Mouse (Mus musculus): ENCODE measurements around the gene 1700024B05Rik. TPM values are rescaled to one million over a fixed set of nuclear protein-coding genes. Genes with fewer than 3 reads are reported as not detected.
"Not testable (repeated sequence)": the region's sequence is repeated elsewhere in the genome, so short reads cannot be mapped to it uniquely, and the experiment has no call there.

Gene 1700024B05Rik
- polyA plus RNA-seq (2015; fragmentation: Nextera tagmentation; extraction: Ambion mirVana), result not detected in 2 replicates

DNA sequence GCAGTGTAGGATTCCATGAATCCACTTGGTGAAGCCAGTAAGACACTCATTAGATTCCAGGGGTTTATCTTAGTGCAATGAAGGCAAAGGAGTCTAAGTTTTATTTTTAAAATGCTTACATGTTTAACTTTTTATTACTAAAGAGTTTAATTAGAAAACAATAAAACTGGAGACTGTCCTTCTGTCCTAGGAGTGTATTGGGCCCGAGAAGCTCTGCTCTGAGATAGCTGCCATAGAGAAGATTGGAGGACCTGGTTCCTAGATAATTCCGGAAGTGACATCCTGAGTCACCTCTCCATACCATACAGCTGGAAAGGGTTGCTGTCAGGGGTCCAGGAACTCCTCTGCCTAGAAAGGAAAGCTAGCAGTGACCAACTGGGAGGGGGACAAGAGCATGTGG lies at the start of gene 1700024B05Rik:
TSS of gene 1700024B05Rik (plus strand) at position 301 of the 400 bp plus-strand sequence.
- not testable (repeated sequence) for H3K9me3 ChIP-seq (ENCODE audit: low read length); H3K4me3 ChIP-seq (ENCODE audit: low read length); H3K4me1 ChIP-seq (ENCODE audit: insufficient read depth, low read length); H3K4me2 ChIP-seq (replicated peaks; ENCODE audit: low read depth, low read length); H3K36me3 ChIP-seq (ENCODE audit: insufficient read depth, low read length); ATAC-seq (ENCODE audit: low FRiP score, low TSS enrichment); H3K9ac ChIP-seq (replicated peaks; ENCODE audit: low read length); H3K27me3 ChIP-seq (ENCODE audit: insufficient read depth, low read length); H3K27ac ChIP-seq (ENCODE audit: low read length)
- WGBS, result 76% methylated on average over 1 of the region's 2 CpGs

DNA sequence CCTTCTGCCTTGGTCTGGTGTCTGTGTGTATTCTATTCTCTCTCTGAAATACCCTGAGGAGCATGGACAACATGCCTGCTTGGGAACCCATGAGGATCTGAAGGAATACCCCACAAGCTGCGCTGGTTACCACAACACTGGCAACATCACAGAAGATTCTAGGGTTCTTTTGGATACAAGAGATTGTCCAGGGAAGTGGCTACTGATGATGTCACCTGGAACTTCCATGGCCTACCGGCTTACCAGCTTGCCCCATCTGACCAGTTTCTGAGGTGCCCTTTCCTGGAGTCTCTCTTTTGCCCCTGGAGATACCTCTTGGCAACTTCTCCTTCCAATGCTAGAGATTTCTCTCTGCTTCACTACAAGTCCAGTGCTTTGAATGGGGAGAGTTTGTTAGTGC lies 36.6 kb upstream of the 1700024B05Rik start, which contains the start of gene Gm7980:
TSS of gene Gm7980 (minus strand) at position 101 of the 400 bp plus-strand sequence.
- H3K4me3 ChIP-seq (ENCODE audit: low read length); H3K4me1 ChIP-seq (ENCODE audit: insufficient read depth, low read length); H3K27ac ChIP-seq (ENCODE audit: low read length); H3K9me3 ChIP-seq (ENCODE audit: low read length); H3K4me2 ChIP-seq (replicated peaks; ENCODE audit: low read depth, low read length); H3K27me3 ChIP-seq (ENCODE audit: insufficient read depth, low read length); ATAC-seq (ENCODE audit: low FRiP score, low TSS enrichment); H3K36me3 ChIP-seq (ENCODE audit: insufficient read depth, low read length); H3K9ac ChIP-seq (replicated peaks; ENCODE audit: low read length): not testable (repeated sequence)
- WGBS, result no CpG with 5 or more reads among the region's 2 CpGs

DNA sequence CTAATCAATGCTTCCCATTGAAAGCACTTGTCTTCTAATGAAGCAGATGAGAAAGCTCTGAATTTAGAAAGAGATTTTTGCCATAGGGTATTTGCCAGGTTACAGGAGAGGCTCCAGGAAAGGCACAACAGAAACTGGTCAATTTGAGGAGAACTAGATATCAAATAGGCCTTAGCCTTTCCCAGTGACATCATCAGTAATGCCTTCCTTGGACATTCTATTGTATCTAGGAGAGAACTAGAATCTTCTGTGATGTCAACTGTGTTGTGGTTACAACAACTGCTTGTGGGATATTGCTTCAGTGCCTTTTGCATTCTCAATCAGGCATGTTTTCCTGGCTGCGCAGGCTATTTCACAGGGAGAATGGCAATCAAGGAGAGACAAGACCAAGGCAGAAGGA lies 19.1 kb upstream of the 1700024B05Rik start, which contains the start of gene 1700049E17Rik1:
TSS of gene 1700049E17Rik1 (plus strand) at position 301 of the 400 bp plus-strand sequence.
- H3K36me3 ChIP-seq (ENCODE audit: insufficient read depth, low read length); H3K4me1 ChIP-seq (ENCODE audit: insufficient read depth, low read length); H3K4me2 ChIP-seq (replicated peaks; ENCODE audit: low read depth, low read length); H3K27me3 ChIP-seq (ENCODE audit: insufficient read depth, low read length); H3K9me3 ChIP-seq (ENCODE audit: low read length); H3K27ac ChIP-seq (ENCODE audit: low read length); H3K9ac ChIP-seq (replicated peaks; ENCODE audit: low read length); H3K4me3 ChIP-seq (ENCODE audit: low read length); ATAC-seq (ENCODE audit: low FRiP score, low TSS enrichment): not testable (repeated sequence)
- WGBS, result no CpG with 5 or more reads among the region's 1 CpGs

DNA sequence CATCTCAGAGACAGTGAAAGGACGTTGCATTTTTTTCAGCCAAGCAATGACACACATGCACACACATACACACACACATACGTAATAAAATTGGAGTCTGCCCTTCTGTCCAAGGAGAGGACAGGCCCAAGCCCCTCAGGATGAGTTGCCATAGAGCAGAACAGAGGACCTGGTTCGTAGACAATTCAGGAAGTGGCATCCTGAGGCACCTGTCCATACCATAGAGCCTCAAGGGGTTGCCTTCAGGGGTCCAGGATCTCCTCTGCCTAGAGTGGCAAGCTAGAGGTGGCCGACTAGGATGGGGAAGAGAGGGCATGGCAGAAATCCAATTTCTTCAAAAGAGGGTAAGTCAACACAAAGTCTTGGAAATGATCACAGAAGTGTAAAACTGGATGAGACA lies 20.3 kb downstream of the 1700024B05Rik start:
- H3K27me3 ChIP-seq (ENCODE audit: insufficient read depth, low read length); H3K9ac ChIP-seq (replicated peaks; ENCODE audit: low read length); H3K4me3 ChIP-seq (ENCODE audit: low read length); H3K4me1 ChIP-seq (ENCODE audit: insufficient read depth, low read length); H3K9me3 ChIP-seq (ENCODE audit: low read length); H3K27ac ChIP-seq (ENCODE audit: low read length); H3K36me3 ChIP-seq (ENCODE audit: insufficient read depth, low read length); H3K4me2 ChIP-seq (replicated peaks; ENCODE audit: low read depth, low read length); ATAC-seq (ENCODE audit: low FRiP score, low TSS enrichment): not testable (repeated sequence)
- WGBS, result 64% methylated on average over 4 of the region's 4 CpGs

DNA sequence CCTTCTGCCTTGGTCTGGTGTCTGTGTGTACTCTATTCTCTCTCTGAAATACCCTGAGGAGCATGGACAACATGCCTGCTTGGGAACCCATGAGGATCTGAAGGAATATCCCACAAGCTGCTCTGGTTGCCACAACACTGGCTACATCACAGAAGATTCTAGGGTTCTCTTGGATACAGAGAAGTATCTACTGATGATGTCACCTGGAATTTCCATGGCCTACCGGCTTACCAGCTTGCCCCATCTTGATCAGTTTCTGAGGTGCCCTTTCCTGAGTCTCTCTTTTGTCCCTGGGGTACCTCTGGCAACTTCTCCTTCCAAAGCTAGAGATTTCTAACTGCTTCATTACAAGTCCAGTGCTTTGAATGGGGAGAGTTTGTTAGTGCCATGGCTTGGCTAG lies 24.0 kb downstream of the 1700024B05Rik start, which contains the start of gene Gm6401:
TSS of gene Gm6401 (minus strand) at position 101 of the 400 bp plus-strand sequence.
- not testable (repeated sequence) for H3K36me3 ChIP-seq (ENCODE audit: insufficient read depth, low read length); H3K4me3 ChIP-seq (ENCODE audit: low read length); H3K9me3 ChIP-seq (ENCODE audit: low read length); H3K9ac ChIP-seq (replicated peaks; ENCODE audit: low read length); ATAC-seq (ENCODE audit: low FRiP score, low TSS enrichment); H3K27ac ChIP-seq (ENCODE audit: low read length); H3K27me3 ChIP-seq (ENCODE audit: insufficient read depth, low read length); H3K4me1 ChIP-seq (ENCODE audit: insufficient read depth, low read length); H3K4me2 ChIP-seq (replicated peaks; ENCODE audit: low read depth, low read length)
- whole genome bisulfite sequencing, result 85% methylated on average over 1 of the region's 1 CpGs

DNA sequence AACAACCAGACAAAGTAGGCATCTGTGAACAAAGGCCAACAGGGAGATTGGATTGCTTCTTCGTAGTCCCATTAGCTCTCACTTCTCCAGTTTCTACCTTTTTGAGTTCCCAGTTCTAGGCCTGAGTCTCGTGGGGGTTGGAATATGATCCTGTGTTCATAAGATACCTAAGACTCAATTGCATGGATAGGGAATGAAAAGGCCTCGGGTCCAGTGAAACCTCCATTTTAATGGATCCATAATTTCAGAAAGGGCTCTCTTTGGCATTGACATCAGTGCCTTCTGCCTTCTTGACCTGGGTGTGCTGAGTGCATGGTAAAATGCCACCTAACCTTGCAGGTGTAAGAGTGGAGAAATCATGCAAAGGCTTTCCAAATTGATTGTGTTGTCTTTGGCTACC lies 24.8 kb downstream of the 1700024B05Rik start:
- H3K36me3 ChIP-seq (ENCODE audit: insufficient read depth, low read length); ATAC-seq (ENCODE audit: low FRiP score, low TSS enrichment): not testable (repeated sequence)
- 69% methylated on average over 3 of the region's 3 CpGs for WGBS

DNA sequence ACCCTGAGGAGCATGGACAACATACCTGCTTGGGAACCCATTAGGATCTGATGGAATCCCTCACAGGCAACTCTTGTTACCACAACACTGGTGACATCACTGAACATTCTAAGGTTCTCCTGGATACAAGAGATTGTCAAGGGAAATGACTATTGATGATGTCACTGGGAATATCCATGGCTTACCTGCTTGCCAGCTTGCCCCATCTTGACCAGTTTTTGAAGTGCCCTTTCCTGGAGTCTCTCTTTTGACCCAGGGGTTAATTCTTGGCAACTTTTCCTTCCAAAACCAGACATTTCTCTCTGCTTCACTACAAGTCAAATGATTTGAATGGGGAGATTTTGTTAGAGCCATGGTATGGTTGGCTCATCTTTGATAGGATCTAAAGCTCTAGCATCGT lies 39.4 kb downstream of the 1700024B05Rik start, which contains the start of gene Gm3543:
TSS of gene Gm3543 (minus strand) at position 101 of the 400 bp plus-strand sequence.
- ATAC-seq (ENCODE audit: low FRiP score, low TSS enrichment); H3K4me2 ChIP-seq (replicated peaks; ENCODE audit: low read depth, low read length); H3K36me3 ChIP-seq (ENCODE audit: insufficient read depth, low read length); H3K27ac ChIP-seq (ENCODE audit: low read length); H3K4me3 ChIP-seq (ENCODE audit: low read length); H3K27me3 ChIP-seq (ENCODE audit: insufficient read depth, low read length); H3K9me3 ChIP-seq (ENCODE audit: low read length); H3K4me1 ChIP-seq (ENCODE audit: insufficient read depth, low read length); H3K9ac ChIP-seq (replicated peaks; ENCODE audit: low read length): not testable (repeated sequence)
- WGBS, result no CpG with 5 or more reads among the region's 1 CpGs

More for the DNA sequence above, 24.8 kb downstream of the 1700024B05Rik start:
- H3K9me3 ChIP-seq (ENCODE audit: low read length); H3K27me3 ChIP-seq (ENCODE audit: insufficient read depth, low read length); H3K4me3 ChIP-seq (ENCODE audit: low read length); H3K9ac ChIP-seq (replicated peaks; ENCODE audit: low read length); H3K27ac ChIP-seq (ENCODE audit: low read length); H3K4me2 ChIP-seq (replicated peaks; ENCODE audit: low read depth, low read length); H3K4me1 ChIP-seq (ENCODE audit: insufficient read depth, low read length): not testable (repeated sequence)

Other genes with a start within 250 kb of the 1700024B05Rik start
- gene Gm8068, start 242.1 kb upstream of the 1700024B05Rik start, polyA plus RNA-seq (2015; fragmentation: Nextera tagmentation; extraction: Ambion mirVana), result not detected in 2 replicates
- not detected in 2 replicates for gene Gm7929, start 193.4 kb upstream of the 1700024B05Rik start, polyA plus RNA-seq (2015; fragmentation: Nextera tagmentation; extraction: Ambion mirVana)
- not detected in 2 replicates for gene Gm47189, start 171.6 kb upstream of the 1700024B05Rik start, polyA plus RNA-seq (2015; fragmentation: Nextera tagmentation; extraction: Ambion mirVana)
- gene Gm7980, start 36.7 kb upstream of the 1700024B05Rik start, polyA plus RNA-seq (2015; fragmentation: Nextera tagmentation; extraction: Ambion mirVana), result not detected in 2 replicates
- not detected in 2 replicates for gene 1700049E17Rik1, start 19.0 kb upstream of the 1700024B05Rik start, polyA plus RNA-seq (2015; fragmentation: Nextera tagmentation; extraction: Ambion mirVana)
- not detected in 2 replicates for gene Gm6401, start 23.9 kb downstream of the 1700024B05Rik start, polyA plus RNA-seq (2015; fragmentation: Nextera tagmentation; extraction: Ambion mirVana)
- not detected in 2 replicates for gene Gm3543, start 39.3 kb downstream of the 1700024B05Rik start, polyA plus RNA-seq (2015; fragmentation: Nextera tagmentation; extraction: Ambion mirVana)
- not detected in 2 replicates for gene Gm7951, start 173.4 kb downstream of the 1700024B05Rik start, polyA plus RNA-seq (2015; fragmentation: Nextera tagmentation; extraction: Ambion mirVana)
- gene Gm17027, start 218.6 kb downstream of the 1700024B05Rik start, polyA plus RNA-seq (2015; fragmentation: Nextera tagmentation; extraction: Ambion mirVana), result not detected in 2 replicates
- not detected in 2 replicates for gene Gm3573, start 246.8 kb downstream of the 1700024B05Rik start, polyA plus RNA-seq (2015; fragmentation: Nextera tagmentation; extraction: Ambion mirVana)

All from kidney, embryonic 16.5 days (tissue).